Mouse (Mus musculus): Measurements from ENCODE around the gene Fam98a. TPM values are rescaled to one million over a fixed set of nuclear protein-coding genes. Genes with fewer than 3 reads are reported as not detected.

The Fam98a gene
- total RNA-seq, 2 experiments from 2014 or later = 32.5 to 33.8 TPM

DNA sequence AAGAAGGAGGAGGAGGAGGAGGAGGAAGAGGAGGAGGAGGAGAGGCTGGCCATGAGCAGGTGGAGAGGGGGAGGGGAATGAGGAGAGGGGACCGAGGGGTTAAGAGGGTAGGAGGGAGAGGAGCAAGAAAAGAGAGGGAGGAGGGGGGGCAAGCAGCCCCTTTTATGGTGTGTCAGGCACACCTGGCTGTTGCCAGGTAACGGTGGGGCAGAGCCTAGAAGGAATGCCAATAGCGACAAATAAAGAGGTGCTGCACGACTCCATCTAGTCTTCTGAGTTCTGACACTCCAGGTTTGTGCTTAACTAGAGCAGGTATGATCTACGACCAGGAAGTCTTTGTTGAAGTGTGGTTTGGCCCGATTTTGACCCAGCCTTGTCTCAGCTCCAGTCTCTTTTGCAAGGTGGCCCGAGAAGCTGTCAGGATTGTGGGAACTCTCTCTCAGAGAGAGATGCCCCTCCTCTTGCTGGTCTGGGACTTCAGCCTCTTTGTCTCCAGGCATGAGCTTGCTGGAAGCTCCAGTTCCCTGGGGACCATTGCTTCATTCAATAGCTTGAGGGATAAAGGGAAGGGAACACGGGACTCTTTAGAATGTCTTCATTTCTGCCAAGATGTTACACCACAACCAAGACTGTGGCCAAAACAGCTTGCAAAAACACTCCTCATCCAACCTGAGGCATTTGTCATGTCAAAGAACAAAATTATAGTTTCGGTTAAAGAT lies 29.2 kb downstream of the Fam98a start:
- DNase-seq = peak; percentile 57

DNA sequence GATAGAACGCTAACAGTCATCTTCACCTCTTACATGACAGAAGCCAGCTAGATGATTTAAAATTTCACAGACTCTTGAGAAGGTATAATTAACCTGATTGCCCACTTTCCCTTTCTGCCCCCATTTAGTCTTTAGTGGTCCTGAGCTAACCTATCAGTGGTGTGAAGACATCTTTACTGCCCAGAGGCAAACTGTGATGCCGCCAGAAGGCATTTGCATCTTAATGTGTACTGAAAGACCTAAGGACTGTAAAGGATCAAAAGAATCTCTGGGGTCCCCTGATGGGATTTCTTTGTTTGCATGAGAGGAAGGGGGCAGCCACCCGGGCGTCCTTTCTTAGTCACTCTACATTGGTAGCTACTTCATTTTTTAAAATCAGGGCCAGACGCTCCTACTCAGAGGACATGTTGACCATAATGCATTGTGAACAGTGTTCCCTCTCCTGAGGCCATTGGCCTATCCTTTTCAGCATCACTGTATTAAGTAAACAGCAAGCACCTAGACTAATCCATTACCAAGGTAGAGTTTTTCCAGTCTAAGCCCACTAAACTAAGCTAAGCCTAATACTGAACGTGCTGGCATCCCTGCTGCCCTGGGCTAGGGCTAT lies 30.4 kb downstream of the Fam98a start:
- DNase-seq = no peak

DNA sequence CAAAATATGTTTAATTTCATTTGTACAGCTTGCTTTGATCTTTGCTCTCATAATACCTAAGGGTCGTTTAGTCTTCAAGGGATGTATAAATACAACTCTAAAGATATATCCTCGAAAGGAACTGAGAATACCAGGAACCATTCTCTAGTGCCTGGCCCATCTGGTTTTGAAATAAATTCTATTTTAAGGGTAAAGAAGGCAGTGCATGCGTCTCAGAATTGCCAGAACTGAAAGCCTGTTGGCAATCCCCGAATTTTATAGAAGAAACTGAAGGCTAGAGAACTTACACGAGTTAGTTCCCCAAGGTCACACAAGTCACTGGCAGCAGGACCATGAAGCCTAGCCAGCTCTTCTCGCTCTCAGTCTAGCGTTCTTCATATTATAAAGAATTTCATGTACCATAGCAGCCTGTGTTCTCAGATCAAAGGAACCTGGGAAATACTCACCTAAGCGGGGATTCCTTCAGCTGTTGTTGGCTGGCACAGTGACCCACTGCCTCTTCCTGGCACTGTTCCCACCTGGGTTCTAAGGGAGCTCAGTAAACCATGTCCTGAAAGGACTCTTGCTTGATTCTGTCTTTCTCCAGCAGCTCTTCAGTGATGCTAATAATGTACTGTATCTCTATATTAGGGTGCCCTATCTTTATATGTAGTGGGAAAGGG lies 32.4 kb downstream of the Fam98a start:
- DNase-seq = no peak

DNA sequence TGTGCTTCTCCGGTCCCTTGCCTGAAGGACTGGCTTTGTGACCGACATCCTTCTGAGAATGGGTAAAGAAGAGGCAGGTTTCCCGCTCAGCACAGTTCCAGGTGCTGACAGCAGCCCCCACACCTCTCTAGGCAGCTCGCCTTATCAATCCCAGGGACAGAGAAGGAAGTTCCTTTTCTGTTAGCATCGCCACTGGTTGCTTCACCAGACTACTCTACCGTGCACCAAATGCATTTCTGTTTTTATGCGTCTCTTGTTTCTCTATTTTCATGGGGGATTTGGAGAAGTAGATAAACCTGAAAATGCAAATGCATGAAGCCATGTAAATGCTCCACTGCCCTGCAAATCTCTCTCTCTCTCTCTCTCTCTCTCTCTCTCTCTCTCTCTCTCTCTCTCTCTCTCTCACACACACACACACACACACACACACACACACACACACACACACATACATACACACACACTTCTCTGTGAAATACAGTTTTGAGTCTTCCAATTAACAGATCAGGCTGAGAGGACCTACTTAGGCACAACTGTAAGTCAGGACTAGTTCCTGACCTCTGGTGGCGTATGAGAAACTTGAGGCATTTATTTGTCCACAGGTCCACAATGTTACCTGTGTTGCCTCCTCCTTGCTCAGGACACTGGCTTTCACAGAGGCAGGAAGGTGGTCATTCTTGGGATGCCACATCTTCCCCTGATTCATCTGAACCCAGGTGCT lies 33.4 kb downstream of the Fam98a start:
- DNase-seq = no peak

DNA sequence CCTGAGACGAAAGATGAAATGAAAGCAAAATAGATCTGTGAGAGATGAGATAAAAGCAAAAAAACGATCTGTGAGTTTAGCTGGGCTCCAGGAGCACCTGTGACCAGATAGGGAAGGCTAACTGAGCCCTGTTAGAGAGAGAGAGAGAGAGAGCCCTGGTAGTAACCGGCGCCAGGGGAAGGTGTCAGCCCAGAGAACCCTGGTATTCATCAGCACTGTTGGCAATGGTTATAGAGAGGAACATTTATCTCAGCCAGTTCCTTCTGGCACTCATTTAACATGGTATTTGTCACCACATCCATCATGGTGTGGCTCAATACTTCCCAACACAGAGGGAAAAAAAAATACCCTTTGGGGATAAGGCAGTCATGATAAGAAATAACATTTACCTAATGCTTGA lies 35.2 kb downstream of the Fam98a start:
- no peak for DNase-seq

DNA sequence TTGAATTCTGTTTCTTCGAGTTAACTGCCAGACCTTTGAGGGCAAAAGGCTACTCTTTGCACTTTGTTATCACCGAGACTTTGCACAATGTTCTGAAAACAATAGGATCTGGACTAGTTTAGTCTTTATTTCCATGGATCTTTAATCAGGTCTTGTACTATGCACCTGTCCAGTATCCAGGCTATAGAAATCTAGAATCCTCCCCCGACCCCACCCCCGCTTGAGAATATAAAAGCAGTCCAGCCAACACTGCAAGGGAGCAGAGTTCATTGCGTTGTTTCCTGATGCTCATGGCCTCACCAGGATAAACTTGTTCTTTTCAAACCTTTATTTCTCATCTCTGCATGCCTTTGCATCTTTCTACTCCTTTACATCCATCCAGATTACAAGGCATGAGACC lies 42.5 kb downstream of the Fam98a start:
- DNase-seq = no peak

DNA sequence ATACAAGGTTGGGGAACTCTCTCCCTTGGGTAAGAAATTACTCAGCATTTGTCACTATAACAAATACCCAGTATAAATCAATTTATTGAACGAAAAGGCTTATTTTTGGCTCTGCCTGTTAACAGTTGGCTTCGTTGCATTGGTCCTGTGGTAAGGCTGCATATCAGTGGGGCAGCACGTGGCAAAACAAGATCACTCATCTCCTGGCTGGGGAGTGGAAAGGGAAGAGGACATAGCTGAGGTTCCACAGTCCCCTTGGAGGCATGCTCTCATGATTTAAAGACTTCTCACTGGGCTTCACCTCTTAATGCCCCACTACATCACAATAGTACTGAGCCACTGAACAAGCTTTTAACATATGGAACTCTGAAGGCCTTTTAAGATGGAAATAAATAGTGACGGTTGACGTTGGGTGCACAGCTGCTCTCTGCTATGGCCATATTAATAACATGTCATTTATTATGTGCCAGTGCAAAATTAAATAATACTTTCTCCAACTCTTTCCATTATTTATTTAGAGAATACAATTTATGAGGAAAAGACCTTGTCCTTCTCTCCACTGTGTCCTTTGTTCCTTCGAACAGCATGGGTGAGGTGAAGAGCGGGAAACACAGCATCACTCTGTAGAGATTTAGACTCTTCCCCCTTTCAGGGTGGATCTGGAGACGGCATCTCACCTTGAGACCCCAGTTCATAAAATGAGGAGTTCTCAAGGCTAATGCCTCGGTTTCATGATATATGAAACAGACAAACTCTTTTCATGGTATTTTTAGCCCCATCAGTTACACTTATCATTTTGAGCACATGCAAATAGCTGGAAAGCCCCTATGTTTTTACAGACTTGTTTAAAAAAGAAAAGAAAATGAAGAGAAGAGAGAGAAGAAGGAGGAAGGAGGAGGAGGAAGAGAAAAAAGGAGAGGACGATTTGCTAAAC lies 44.8 kb downstream of the Fam98a start:
- DNase-seq = no peak

DNA sequence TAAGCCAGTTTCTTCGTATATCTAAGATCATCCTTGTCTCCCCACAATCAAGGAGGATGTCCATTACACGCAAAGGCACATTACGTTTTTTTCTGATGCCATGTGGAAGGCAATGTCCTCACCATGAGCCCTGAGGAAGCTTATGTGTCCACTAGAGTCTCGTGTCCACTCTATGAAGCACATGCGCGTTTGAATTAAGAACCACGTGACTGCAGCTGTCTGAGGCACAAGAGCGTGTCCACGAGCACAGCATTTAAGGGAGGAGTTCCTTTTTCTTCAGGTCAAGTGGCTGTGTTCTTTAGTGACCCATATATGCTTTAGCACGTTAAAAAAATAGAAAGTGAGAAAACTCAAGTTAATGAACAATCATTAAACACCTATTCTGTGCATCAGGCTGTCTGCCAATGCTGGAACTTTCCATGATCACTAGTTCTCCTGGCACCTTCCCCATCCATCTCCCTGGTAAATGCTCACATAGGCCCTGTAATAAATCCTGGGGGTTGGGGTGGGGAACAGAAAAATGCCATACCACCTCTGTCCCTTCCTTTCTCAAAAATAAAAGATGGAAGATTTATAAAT lies 45.6 kb downstream of the Fam98a start:
- no peak for DNase-seq

DNA sequence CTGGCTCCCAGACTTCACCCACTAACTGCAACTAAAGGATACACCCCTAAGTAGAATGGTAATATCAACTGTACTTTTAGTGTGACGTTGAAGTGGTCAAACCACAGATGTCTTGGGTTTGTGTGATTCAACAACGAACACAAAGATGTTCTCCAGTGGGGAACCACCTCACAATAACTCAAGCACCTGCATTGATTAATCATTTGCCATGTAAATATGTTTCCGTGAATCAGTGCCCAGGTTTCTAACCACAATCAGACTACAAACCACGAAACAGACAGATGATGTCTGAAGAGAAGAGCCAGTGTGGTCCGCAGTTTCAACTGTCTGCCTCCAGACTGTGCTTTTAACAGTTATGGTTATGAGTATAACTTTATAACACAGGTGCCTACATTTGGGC lies 46.7 kb downstream of the Fam98a start:
- DNase-seq = no peak

DNA sequence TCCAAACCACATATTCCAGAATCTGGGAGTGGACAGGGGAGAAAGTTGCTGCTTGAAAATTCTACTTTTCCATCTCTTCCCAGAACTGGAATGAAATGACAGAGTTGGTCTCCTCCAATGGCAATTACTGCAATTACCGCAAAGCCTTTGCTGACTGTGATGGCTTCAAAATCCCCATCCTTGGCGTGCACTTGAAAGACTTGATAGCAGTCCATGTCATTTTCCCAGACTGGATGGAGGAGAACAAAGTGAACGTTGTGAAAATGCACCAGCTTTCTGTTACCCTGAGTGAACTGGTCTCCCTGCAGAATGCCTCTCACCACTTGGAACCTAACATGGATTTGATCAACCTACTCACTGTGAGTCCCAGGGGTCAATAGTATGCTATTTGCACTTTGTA lies 48.7 kb downstream of the Fam98a start:
- no peak for DNase-seq

DNA sequence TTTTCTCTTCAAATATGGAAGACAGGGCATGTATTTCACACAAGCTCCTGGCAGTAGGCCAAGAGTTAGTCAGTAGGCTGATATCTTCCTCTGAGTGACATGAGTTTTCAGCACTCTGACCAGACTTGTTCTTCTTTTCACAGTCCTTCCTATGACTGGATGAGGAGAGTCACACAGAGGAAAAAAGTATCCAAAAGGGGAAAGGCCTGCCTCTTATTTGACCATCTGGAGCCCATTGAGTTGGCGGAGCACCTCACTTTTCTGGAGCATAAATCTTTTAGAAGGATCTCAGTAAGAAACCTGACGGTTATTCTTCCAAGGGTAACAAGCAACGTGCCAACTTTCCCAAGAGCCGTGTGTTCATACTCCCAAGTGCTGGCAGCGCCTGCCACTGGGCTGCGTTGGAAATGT lies 53.5 kb downstream of the Fam98a start:
- DNase-seq = peak; percentile 18

DNA sequence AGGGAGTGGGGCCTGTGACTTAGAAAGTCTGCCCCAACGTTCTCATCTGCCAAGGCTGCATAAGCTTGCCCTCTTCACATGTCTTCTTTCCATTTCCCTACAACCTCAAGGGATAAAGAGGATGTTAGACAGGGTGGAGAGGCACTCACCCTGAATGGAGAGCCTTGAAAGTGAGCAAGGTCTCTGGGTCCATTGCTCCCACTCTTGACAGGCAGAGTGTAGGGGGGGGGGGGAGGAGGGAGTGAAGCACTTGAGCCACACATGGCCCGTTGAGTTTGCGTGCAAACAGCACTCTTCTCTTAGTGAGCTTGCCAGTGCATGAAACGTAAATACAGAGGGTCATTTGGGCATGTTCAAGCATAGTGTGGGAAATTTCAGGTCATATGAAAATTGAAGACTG lies 56.5 kb downstream of the Fam98a start:
- DNase-seq = no peak

Other genes with a start within 250 kb of the Fam98a start
- gene Rasgrp3, start 116.0 kb downstream of the Fam98a start, total RNA-seq (2021) = 10 to 100 TPM; 24.8 to 29.6 TPM